Comparison of ENCODE assay signal across 10 mouse cellular contexts in genomic region chr7:83809715-83810114, GRCm38 (mm10). TPM values are rescaled to one million over a fixed set of nuclear protein-coding genes. Genes with fewer than 3 reads are reported as not detected.
DNase-seq lines count a peak whose midpoint lies in the region; ATAC-seq and TF ChIP-seq lines count a peak whose summit lies in the region.
"Had no signal": no experiment of that assay in that cellular context is flagged by ENCODE, and none has a peak within 500 bp of the region (broad histone marks: within the 10 kb centered on the region; RNA-seq: fewer than 3 reads in every experiment).

No protein-coding gene starts in this region.

- no peak for TF ChIP-seq POLR2A in cortical plate, adult 2 months (IDR thresholded peaks at IDR 0.05; ENCODE audit: extremely low read depth, insufficient read depth, low read length)

- 4% methylated on average over 3 of the region's 3 CpGs for WGBS in kidney, embryonic 14.5 days
- 10% methylated on average over 3 of the region's 3 CpGs for WGBS in liver, embryonic 11.5 days

- no peak for ATAC-seq in kidney, embryonic 14.5 days (ENCODE audit: low FRiP score, low TSS enrichment)
- ATAC-seq in liver, embryonic 11.5 days (replicated peaks; ENCODE audit: low FRiP score) = no peak

- H3K4me1 ChIP-seq in kidney, embryonic 14.5 days (ENCODE audit: control insufficient read depth, insufficient read depth, low read length) = peaks cover 43% of the 10 kb centered on the region
- peaks cover 12 to 32% of the 10 kb centered on the region in 2 experiments for H3K4me1 ChIP-seq in ES-E14 (ENCODE audit: control insufficient read depth in 2 of 2, insufficient read depth in 2 of 2, low read length in 2 of 2, poor library complexity in 1 of 2)
- peaks cover 10% of the 10 kb centered on the region for H3K4me1 ChIP-seq in cortical plate, adult 2 months (ENCODE audit: control insufficient read depth, insufficient read depth, low read length)
- peaks cover 20% of the 10 kb centered on the region for H3K4me1 ChIP-seq in liver, embryonic 11.5 days (replicated peaks; ENCODE audit: control insufficient read depth, insufficient read depth, low read length)

- H3K27ac ChIP-seq in kidney, embryonic 14.5 days (ENCODE audit: low read depth, low read length) = peak overlapping the region; percentile 55; the same call in 1 of the 2 replicates
- peak overlapping the region; percentile 63; the same call in 1 of the 2 replicates for H3K27ac ChIP-seq in ES-E14 (ENCODE audit: insufficient read depth, low read depth, low read length, poor library complexity, severe bottlenecking)
- peak overlapping the region; percentile 0; the same call in 1 of the 2 replicates for H3K27ac ChIP-seq in cortical plate, adult 2 months (ENCODE audit: insufficient read depth, low read length)
- H3K27ac ChIP-seq in liver, embryonic 11.5 days (ENCODE audit: low read depth, low read length) = no peak overlapping the region

- peak overlapping the region; percentile 26 for H3K4me2 ChIP-seq in kidney, embryonic 14.5 days (replicated peaks; ENCODE audit: low read depth, low read length)
- H3K4me2 ChIP-seq in liver, embryonic 11.5 days = peak overlapping the region; percentile 18

- in situ Hi-C loops in ES-E14 (cut with MboI; ENCODE audit: low sequenced_read_pairs in 2 of 2, unreplicated experiment in 2 of 2) = no loop called here

- TF ChIP-seq CTCF in cortical plate, adult 2 months (IDR thresholded peaks at IDR 0.05; ENCODE audit: extremely low read depth, insufficient read depth, low read length) = no peak

- DNase-seq in kidney, postnatal 25 days = no peak
- DNase-seq in ES-E14 (ENCODE audit: low read depth, low spot score) = no peak
- DNase-seq in liver, embryonic 11.5 days (ENCODE audit: low spot score) = no peak
- no peak for DNase-seq in urinary bladder, postnatal 4 days (ENCODE audit: low spot score in 2 of 2)
- no peak for DNase-seq in cerebellum, adult 11-12 months
- no peak for DNase-seq in Muller cell, postnatal 12 days (ENCODE audit: inconsistent ontology term)
- DNase-seq: thymus, postnatal 36 days had no signal

- no peak overlapping the region for H3K9ac ChIP-seq in kidney, embryonic 14.5 days (ENCODE audit: low read depth, low read length)
- no peak overlapping the region for H3K9ac ChIP-seq in ES-E14 (ENCODE audit: insufficient read depth, low read depth, low read length, poor library complexity, severe bottlenecking)
- no peak overlapping the region for H3K9ac ChIP-seq in liver, embryonic 11.5 days (ENCODE audit: low read depth, low read length)

- no peaks in the 10 kb centered on the region for H3K9me3 ChIP-seq in kidney, embryonic 14.5 days (ENCODE audit: control insufficient read depth, low read length)
- no peaks in the 10 kb centered on the region for H3K9me3 ChIP-seq in ES-E14 (ENCODE audit: control insufficient read depth, insufficient read depth, low read depth, low read length)
- no peaks in the 10 kb centered on the region for H3K9me3 ChIP-seq in liver, embryonic 11.5 days (ENCODE audit: control insufficient read depth, low read length)

- H3K4me3 ChIP-seq in kidney, embryonic 14.5 days (ENCODE audit: low read length) = no peak overlapping the region
- 0 out of 4 replicates have a peak overlapping the region, but pooled peaks of 1 of the 2 experiments have one; percentile 9 for H3K4me3 ChIP-seq in ES-E14 (ENCODE audit: insufficient read depth in 1 of 2, low read depth in 1 of 2, low read length in 2 of 2, poor library complexity in 1 of 2, severe bottlenecking in 1 of 2)
- no peak overlapping the region for H3K4me3 ChIP-seq in cortical plate, adult 2 months (ENCODE audit: insufficient read depth, low read length)
- no peak overlapping the region for H3K4me3 ChIP-seq in liver, embryonic 11.5 days (ENCODE audit: low read depth, low read length)

- H3K27me3 ChIP-seq in kidney, embryonic 14.5 days (ENCODE audit: control insufficient read depth, insufficient read depth, low read length) = no peaks in the 10 kb centered on the region
- H3K27me3 ChIP-seq in liver, embryonic 11.5 days (replicated peaks; ENCODE audit: control insufficient read depth, insufficient read depth, low read length) = no peaks in the 10 kb centered on the region

- no peaks in the 10 kb centered on the region for H3K36me3 ChIP-seq in kidney, embryonic 14.5 days (ENCODE audit: control insufficient read depth, insufficient read depth, low read length)
- no peaks in the 10 kb centered on the region for H3K36me3 ChIP-seq in ES-E14 (ENCODE audit: control insufficient read depth, insufficient read depth, low read length, poor library complexity, severe bottlenecking)
- no peaks in the 10 kb centered on the region for H3K36me3 ChIP-seq in liver, embryonic 11.5 days (ENCODE audit: control insufficient read depth, insufficient read depth, low read length)

TF ChIP-seq in ES-E14, 5 proteins besides CTCF, POLR2A, EP300 and RAD21:
- TF ChIP-seq HCFC1 (IDR thresholded peaks at IDR 0.05; ENCODE audit: borderline replicate concordance, insufficient read depth, low read length) (no peak), CHD2 (IDR thresholded peaks at IDR 0.05; ENCODE audit: low read depth, low read length) (no peak), ZNF384 (IDR thresholded peaks at IDR 0.05; ENCODE audit: low read depth, low read length) (no peak), ZC3H11A (IDR thresholded peaks at IDR 0.05; ENCODE audit: borderline replicate concordance, low read depth, low read length) (no peak)

RNA-seq across cellular contexts. Expression of gene Cfap161, which starts 15.0 kb away (rescaled TPM):
- not detected in 2 replicates for polyA plus RNA-seq in kidney, embryonic 14.5 days (2014; fragmentation: Nextera tagmentation; extraction: Ambion mirVana)
- total RNA-seq in ES-E14 (2012; rRNA removed) = 0.27 TPM in 1 of 2 replicates, not detected in the other
- 0.87 and 0.88 TPM in 2 replicates for polyA plus RNA-seq in cortical plate, adult 2 months (2012; rRNA removed)
- not detected in 2 replicates for polyA plus RNA-seq in liver, embryonic 11.5 days (2014; fragmentation: Nextera tagmentation; extraction: Ambion mirVana)
- total RNA-seq: gastrocnemius, postnatal 14 days had no signal
